Mouse (Mus musculus) urinary bladder, postnatal 10 days (tissue): Measurements from ENCODE around the gene Cyb5r1.
"Not testable (repeated sequence)": the region's sequence is repeated elsewhere in the genome, so short reads cannot be mapped to it uniquely, and the experiment has no call there.

Experiments
- DNase-seq: peaks from one replicate; pipeline ENCODE4 v3.0.0; 2022; ENCODE audit warnings: low spot score

The Cyb5r1 gene

DNA sequence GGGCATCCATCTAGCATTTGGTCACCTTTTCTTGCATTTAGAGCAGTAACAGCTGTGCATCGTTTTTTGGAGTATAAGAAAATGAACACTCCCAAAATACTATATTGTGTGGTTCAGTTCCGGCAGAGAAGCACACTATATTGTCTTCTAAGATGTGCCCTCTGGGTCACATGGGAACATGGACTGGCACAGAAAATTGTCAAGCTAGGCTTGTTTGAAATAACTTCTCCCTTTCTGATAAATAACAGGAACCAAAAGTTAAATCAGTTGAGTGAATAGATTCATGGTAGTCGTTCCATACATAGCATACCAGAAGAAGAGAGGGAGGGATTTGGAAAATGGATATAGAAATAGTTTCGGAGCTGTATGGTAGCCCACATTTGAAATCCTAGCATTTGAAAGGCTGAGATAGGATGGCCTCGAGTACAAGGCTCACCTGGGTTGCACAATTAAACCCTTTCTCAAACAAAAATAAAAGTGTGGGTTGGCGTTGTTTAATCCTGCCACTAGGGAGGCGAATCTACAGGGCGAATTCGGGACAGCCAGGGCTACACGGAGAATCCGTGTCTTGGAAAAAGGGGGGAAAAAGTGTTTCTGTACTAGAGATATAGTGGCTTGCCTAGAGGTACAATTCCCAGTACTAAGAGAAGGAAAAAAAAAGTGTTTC, 9.3 kb downstream of the Cyb5r1 start:
- no peak for DNase-seq

GRCm38 (mm10) chr1:134415168-134415831, 9.9 kb downstream of the Cyb5r1 start, which contains the start of gene Adipor1:
Adipor1 (plus strand) TSS chr1:134415378.
- DNase-seq = peak; percentile 91

GRCm38 (mm10) chr1:134418414-134418975, 13.1 kb downstream of the Cyb5r1 start:
- DNase-seq = no peak

- DNase-seq = no peak
These were observed 13.8 kb downstream of the Cyb5r1 start for GRCm38 (mm10) chr1:134419176-134419575.

- no peak for DNase-seq
These were observed 14.5 kb downstream of the Cyb5r1 start for GRCm38 (mm10) chr1:134419751-134420458.

DNA sequence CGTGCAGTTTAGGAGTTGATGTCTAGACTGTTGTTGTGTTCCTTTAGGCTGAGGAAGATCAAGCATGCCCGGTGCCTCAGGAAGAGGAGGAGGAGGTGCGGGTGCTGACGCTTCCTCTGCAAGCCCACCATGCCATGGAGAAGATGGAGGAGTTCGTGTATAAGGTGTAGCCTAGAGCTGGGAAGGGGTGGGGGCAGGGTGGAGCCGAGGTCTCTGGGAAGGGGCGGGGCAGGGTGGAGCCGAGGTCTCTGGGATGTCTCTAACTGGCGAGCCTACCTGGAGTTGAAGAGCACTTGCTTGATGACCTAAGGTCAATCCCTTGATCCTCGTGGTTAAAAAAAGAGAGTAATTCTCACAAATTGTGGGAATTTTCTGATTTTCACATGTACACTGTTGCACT, 18.6 kb downstream of the Cyb5r1 start:
- DNase-seq = no peak

- DNase-seq = no peak
These were observed 20.9 kb downstream of the Cyb5r1 start for GRCm38 (mm10) chr1:134426289-134426688.

DNA sequence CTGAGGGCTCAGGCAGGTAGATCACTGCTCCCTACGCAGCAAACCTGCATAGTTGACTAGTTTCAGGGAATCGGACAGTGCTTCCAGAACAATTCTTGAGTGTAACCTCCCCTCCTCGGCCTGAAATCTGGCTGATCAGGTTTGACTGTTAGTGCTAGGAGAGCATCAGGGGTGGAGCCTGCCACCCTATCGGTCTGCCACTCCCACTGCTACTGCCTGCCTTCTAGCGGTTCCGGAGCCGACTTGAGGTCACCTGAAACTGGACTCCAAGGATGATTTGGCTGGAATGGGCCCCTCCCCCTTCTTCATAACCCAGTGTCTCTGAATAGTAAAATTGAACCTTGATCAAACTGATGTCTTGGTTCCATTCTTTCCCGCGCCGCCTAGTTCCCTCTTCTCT, 27.6 kb downstream of the Cyb5r1 start:
- no peak for DNase-seq

DNA sequence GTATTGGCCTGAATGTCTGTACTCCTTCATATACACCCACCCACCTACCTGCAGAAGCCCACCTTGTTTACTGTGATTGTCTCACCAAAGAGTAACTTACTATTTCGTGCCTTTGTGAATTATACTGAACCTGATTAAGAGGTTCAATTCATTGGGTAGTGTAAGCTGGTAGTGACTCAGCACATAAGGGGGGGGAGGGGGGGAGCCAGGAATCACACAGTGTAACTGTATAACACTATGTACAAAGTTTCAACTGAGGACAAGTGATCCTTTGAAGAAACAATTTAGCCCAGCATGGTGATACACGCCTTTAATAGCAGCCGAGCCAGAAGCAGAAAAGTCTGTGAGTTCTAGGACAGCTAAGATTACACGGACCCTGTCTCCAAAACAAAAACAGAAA, 28.1 kb downstream of the Cyb5r1 start:
- DNase-seq = no peak

DNA sequence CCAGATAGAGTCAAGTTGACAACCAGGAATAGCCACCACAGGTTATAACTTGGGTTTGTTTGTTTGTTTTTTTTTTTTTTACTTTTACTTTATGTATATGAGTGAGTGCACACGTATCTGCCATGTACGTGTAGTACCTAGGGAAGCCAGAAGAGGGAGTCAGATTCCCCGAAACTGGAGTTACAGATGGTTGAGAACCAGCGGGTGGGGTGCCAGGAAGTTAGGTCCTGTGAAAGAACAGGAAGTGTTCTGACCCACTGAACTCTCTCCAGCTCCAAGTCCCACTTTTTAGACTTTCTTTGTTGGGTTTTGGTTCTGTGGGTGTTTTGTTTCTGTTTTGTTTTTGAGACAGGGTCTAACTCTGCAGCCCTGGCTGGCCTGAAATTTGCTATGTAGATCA, 30.1 kb downstream of the Cyb5r1 start:
- DNase-seq = no peak

DNA sequence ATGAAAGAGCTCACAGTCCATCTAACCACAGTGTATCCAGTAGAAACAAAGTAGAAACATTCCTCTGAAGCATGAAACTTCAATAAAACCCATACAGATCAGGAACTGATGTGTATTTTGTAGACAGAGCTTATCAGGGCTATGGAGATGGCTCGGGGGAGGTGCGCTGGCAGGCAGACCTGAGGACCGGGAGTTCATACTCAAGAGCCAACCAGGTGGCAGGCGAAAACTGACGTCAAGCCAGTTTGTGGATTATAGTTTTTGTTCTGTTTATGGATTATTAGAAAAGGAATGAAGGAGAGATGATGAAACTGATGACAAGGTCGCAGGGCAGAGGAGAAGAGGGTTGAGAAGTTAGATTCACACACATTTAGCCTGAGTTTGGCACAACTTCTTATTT, 35.1 kb downstream of the Cyb5r1 start:
- no peak for DNase-seq

- not testable (repeated sequence) for DNase-seq
These were observed 36.4 kb downstream of the Cyb5r1 start for GRCm38 (mm10) chr1:134441737-134442136.

GRCm38 (mm10) chr1:134442394-134442793, 37.0 kb downstream of the Cyb5r1 start:
- DNase-seq = no peak

GRCm38 (mm10) chr1:134443288-134443687, 37.9 kb downstream of the Cyb5r1 start:
- DNase-seq = not testable (repeated sequence)

- no peak for DNase-seq
These were observed 40.1 kb downstream of the Cyb5r1 start for GRCm38 (mm10) chr1:134445418-134445817.

DNA sequence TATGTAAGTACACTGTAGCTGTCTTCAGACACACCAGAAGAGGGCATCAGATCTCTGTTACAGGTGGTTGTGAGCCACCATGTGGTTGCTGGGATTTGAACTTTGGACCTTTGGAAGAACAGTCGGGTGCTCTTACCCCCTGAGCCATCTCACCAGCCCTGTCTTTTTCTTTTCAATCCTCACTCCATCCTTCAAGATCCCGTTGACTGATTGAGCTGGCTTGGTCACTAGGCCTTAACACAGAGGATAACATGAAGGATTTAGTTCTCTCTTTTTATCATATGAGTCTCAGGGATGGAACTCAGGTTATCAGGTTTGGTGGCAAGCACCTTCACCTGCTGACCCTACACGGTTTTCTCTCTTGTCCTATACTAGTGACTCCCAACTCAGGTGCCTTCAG, 43.2 kb downstream of the Cyb5r1 start:
- not testable (repeated sequence) for DNase-seq

DNA sequence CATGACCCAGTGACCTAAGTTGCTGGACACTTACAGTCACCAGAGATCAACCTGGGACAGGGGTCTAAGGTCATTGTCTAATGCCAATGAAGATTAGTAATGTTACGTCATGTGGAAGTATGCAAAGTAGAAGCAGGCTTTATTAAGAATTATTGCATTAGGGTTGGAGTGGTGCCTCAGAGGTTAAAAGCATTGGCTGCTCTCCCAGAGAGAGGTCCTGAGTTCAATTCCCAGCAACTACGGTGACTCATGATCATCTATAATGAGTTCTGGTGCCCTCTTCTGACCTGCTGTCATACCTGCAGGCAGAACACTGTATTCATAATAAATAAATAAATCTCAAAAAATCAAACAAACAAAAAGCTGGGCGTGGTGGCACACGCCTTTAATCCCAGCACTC, 44.8 kb downstream of the Cyb5r1 start:
- DNase-seq = no peak

GRCm38 (mm10) chr1:134450986-134451385, 45.6 kb downstream of the Cyb5r1 start:
- no peak for DNase-seq

- DNase-seq = peak; percentile 92
These were observed 49.8 kb downstream of the Cyb5r1 start, which contains the start of gene Klhl12 for GRCm38 (mm10) chr1:134454904-134455824. Klhl12 (plus strand) TSS chr1:134455531.

DNA sequence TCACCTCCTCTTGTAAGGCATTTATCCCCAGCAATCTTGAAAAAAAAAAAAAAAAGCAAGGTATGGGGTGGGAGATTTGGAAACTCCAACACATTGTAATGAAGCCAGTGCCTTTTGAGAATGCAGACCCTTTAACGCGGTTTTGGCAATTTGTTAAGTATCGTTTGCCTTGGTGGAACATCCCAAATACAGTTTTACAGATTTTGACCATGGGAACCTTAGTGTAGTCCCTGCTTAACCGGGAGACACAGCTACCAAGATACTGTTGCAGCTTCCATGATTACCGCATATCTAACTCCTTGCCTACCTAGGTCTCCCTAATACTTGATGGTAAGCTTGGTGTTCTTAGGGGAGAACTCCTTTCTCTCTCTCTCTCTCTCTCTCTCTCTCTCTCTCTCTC, 50.7 kb downstream of the Cyb5r1 start:
- no peak for DNase-seq

DNA sequence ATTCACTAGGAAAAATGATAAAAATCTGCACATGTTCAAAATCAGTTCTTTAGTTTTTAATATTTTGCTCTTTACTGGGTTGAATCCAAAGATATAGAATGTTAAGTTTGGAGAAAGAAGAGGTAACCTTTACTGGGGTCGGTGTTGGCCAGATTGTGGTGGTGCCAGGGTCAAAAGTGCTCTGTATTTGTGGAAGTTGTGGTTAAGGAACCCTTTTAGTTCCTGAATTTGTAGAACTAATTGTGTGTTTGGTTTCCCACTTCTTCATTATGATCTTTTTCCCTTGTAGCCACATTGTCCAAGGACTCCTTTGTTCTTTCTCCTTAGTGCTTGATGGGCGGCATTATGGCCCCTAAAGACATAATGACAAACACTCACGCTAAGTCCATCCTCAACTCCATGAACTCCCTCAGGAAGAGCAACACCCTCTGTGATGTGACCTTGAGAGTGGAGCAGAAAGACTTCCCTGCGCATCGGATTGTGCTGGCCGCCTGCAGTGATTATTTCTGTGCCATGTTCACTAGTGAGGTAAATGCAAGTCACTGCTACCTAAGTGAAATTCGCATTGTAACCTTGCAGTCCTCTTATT, 52.9 kb downstream of the Cyb5r1 start:
- DNase-seq = no peak
